11 mouse cellular contexts compared by ENCODE assay signal in the genomic region with DNA sequence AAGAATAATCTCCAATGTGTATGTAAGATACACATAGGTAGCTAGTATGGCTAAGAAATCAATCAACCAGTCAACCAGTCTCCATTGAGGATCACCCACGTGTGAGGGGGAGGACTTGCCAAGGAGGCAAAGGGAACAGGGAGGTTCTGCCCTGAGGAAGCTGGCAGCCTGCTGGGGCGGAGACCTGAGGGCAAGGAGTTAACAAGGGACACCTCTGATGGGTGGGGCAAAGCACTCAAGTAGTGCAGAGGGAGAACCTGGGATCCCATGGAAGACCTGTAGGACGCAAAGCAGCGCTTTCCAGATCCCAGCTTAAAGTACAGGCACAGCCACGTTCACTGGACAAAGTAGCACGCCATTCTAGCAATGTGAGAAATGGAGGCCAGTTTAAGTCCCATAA.
DNase-seq lines count a peak whose midpoint lies in the region; ATAC-seq lines count a peak whose summit lies in the region.
"Had no signal": no experiment of that assay in that cellular context is flagged by ENCODE, and none has a peak within 500 bp of the region (broad histone marks: within the 10 kb centered on the region; RNA-seq: fewer than 3 reads in every experiment).

No protein-coding gene starts in this region.

- H3K4me1 ChIP-seq in heart, embryonic 12.5 days (replicated peaks) = peaks cover 33% of the 10 kb centered on the region
- peaks cover 8% of the 10 kb centered on the region for H3K4me1 ChIP-seq in embryonic facial prominence, embryonic 12.5 days

- no peak for DNase-seq in heart, postnatal 4 days
- DNase-seq in large intestine, adult 2 months (ENCODE audit: low read depth, low spot score) = peak; percentile 40
- no peak for DNase-seq in Muller cell, postnatal 12 days (ENCODE audit: inconsistent ontology term)
- DNase-seq in frontal cortex, postnatal 14 days (ENCODE audit: low spot score in 2 of 2) = no peak
- no peak for DNase-seq in spleen, postnatal 4 days (ENCODE audit: low spot score in 2 of 2)
- DNase-seq: cerebellum, postnatal 10 days; gastrocnemius, postnatal 14 days; right cerebral cortex, adult 18-20 months had no signal

- no peak overlapping the region for H3K4me3 ChIP-seq in heart, embryonic 12.5 days
- H3K4me3 ChIP-seq in embryonic facial prominence, embryonic 12.5 days = no peak overlapping the region

- no peak; the same call in 1 of the 2 replicates for ATAC-seq in heart, embryonic 12.5 days (ENCODE audit: insufficient number of reproducible peaks, low FRiP score)
- ATAC-seq in embryonic facial prominence, embryonic 12.5 days (ENCODE audit: insufficient number of reproducible peaks, insufficient read depth, low FRiP score, low TSS enrichment) = no peak
- peak; percentile 49 for ATAC-seq in megakaryocyte progenitor cell, adult 5-6 weeks (replicated peaks; ENCODE audit: poor library complexity)

- no peaks in the 10 kb centered on the region for H3K9me3 ChIP-seq in heart, embryonic 12.5 days (replicated peaks)
- no peaks in the 10 kb centered on the region for H3K9me3 ChIP-seq in embryonic facial prominence, embryonic 12.5 days

- H3K36me3 ChIP-seq in heart, embryonic 12.5 days = no peaks in the 10 kb centered on the region
- no peaks in the 10 kb centered on the region for H3K36me3 ChIP-seq in embryonic facial prominence, embryonic 12.5 days

- WGBS in heart, embryonic 12.5 days = 58% methylated on average over 6 of the region's 6 CpGs
- WGBS in embryonic facial prominence, embryonic 12.5 days = 56% methylated on average over 6 of the region's 6 CpGs
- WGBS in large intestine, adult 2 months = 38% methylated on average over 6 of the region's 6 CpGs

- peak overlapping the region; percentile 87 for H3K27ac ChIP-seq in heart, embryonic 12.5 days (ENCODE audit: poor library complexity, severe bottlenecking)
- peak overlapping the region; percentile 46; the same call in 1 of the 2 replicates for H3K27ac ChIP-seq in embryonic facial prominence, embryonic 12.5 days

- H3K27me3 ChIP-seq in heart, embryonic 12.5 days (replicated peaks) = no peaks in the 10 kb centered on the region
- H3K27me3 ChIP-seq in embryonic facial prominence, embryonic 12.5 days = 0 out of 2 replicates have a peak, but pooled peaks cover 2% of the 10 kb centered on the region

- no peak overlapping the region; the same call in 1 of the 2 replicates for H3K4me2 ChIP-seq in heart, embryonic 12.5 days
- no peak overlapping the region for H3K4me2 ChIP-seq in embryonic facial prominence, embryonic 12.5 days (replicated peaks)

- H3K9ac ChIP-seq in heart, embryonic 12.5 days = no peak overlapping the region
- H3K9ac ChIP-seq in embryonic facial prominence, embryonic 12.5 days = no peak overlapping the region
